Mouse (Mus musculus) megakaryocyte-erythroid progenitor cell, adult 5-6 weeks (primary cell): Measurements from ENCODE around the gene Myo1f. TPM values are rescaled to one million over a fixed set of nuclear protein-coding genes. Genes with fewer than 3 reads are reported as not detected.

Experiments used
- ATAC-seq: replicated peaks from 2 replicates; pipeline ENCODE4 v1.8.0; 2016; ENCODE audit warnings: mild to moderate bottlenecking, inconsistent platforms; ENCODE audit not compliant: severe bottlenecking, poor library complexity, low FRiP score, low TSS enrichment
- total RNA-seq, 2 experiments: library from RNA; stranded (forward) in 1 of 2; stranded (reverse) in 1 of 2; fragments of 200-1000, 215-1000 nt in 1 of 2; fragments of >200 nt in 1 of 2; fragmentation: Nextera tagmentation in 1 of 2; gene quantifications; 2 replicates each; pipeline ENCODE4 v1.2.3; 2014 to 2017

The Myo1f gene
- total RNA-seq, 2 experiments from 2014 or later = 1.0 to 20.0 TPM

DNA sequence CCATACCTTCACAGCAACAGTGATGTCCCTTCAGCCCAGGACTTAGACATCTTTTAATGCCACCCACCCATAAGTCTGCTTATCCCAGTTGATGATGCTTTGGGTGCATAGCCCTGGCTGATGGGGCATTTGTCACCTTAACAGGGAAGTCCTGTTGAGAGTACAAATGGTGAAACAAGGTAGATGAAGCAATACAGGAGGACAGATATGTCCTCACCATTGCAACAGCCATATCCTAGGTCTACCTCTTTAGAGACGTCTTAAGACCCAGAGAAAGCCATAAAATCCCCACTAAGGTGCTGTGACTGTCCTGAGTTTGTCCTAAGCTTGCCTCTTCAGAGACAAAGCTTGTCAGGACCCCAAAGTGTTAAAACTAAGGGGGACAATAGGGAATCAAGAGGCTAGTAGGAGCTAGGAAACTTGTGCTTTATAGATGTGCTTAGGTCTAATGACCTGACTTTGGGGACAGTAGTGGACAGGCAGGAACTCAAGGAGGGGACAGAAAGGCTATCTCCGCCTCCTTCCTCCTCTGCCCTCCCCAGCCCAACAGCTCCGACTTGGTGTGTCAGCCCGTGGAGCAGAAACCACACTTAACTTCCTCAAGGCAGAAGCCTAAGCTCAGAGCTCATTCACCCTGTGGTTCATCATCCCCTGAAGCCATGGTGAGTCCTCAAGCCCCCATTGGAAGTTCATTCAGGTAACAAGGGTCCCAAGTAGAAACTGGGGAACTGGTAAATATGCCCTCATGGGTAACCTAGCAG lies 82.2 kb downstream of the Myo1f start, which contains the start of gene Pram1:
Gene Pram1, plus strand, starts transcription at position 541 of the 761 bp plus-strand sequence.
- ATAC-seq = no peak

DNA sequence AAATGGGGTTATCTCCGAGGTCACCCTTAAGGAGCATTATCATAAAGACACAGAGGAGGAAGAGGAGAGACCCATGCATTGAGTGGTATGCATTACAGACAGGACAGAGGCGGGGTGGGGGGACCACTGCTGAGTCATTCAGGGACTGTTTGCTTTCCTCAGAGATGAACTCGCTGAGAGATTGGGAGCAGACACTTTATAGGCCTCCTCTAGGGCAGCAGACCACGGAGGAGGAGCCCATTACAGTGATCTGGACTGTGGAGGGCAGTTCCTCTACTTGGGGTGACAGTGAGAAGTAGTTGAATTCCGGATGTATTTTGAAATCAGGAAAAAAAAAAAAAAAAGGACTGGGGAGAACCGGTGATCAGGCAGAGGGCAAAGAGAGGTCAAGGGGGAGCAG lies 84.2 kb downstream of the Myo1f start:
- no peak for ATAC-seq

DNA sequence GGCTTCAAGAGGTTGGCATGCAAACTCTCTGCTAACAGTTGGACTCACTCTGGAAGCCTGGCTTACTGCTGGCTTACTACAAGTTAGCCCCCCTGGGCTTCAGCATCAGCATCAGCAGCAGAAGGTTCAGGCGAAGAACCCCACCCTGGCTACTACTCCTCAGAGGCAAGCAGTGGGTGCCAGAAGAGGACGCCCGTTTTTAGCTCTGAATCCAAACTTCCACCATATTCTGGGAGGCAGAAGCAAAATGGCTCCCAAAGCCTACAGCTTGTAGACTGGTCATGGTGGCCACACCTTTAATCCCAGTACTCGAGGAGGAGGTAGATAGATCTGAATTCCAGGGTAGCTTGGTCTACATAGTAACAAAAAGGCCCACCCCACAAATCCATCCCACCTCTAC lies 88.6 kb downstream of the Myo1f start:
- ATAC-seq = no peak

DNA sequence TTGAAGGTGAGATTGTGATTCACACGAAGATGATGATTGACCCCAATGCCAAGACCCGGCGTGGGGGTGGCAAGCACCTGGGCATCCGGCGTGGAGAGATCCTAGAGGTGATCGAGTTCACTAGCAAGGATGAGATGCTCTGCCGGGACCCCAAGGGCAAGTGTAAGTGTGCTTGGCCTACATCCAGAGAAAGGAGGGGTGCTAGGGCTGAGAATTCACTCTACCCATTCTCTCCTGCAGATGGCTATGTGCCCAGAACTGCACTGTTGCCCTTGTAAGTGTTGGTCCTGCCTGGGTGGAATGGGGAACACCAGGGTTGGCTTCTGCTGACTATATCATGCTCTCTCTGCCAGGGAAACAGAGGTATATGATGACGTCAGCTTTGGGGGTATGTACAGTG lies 89.6 kb downstream of the Myo1f start:
- no peak for ATAC-seq

GRCm38 (mm10) chr17:33649781-33650475 lies 94.4 kb downstream of the Myo1f start:
- ATAC-seq = peak; percentile 45; the same call in 1 of the 2 replicates

Other genes with a start within 250 kb of the Myo1f start
- gene Zfp81, start 196.8 kb upstream of the Myo1f start, total RNA-seq (2014; fragmentation: Nextera tagmentation) = 14.1 and 15.4 TPM in 2 replicates
- 13.4 and 24.3 TPM in 2 replicates for gene Zfp81, start 196.8 kb upstream of the Myo1f start, total RNA-seq (2017)
- gene Zfp101, start 161.1 kb upstream of the Myo1f start, total RNA-seq (2014; fragmentation: Nextera tagmentation) = 21.7 and 34.5 TPM in 2 replicates
- 20.5 and 37.3 TPM in 2 replicates for gene Zfp101, start 161.1 kb upstream of the Myo1f start, total RNA-seq (2017)
- gene Actl9, start 122.8 kb upstream of the Myo1f start, total RNA-seq (2014; fragmentation: Nextera tagmentation) = not detected in 2 replicates
- gene Actl9, start 122.8 kb upstream of the Myo1f start, total RNA-seq (2017) = not detected in 2 replicates
- gene Adamts10, start 31.5 kb upstream of the Myo1f start, total RNA-seq (2014; fragmentation: Nextera tagmentation) = 13.2 and 22.8 TPM in 2 replicates
- gene Adamts10, start 31.5 kb upstream of the Myo1f start, total RNA-seq (2017) = 5.4 and 6.6 TPM in 2 replicates
- 34.3 and 57.7 TPM in 2 replicates for gene Zfp414, start 73.4 kb downstream of the Myo1f start, total RNA-seq (2014; fragmentation: Nextera tagmentation)
- 10.7 and 13.5 TPM in 2 replicates for gene Zfp414, start 73.4 kb downstream of the Myo1f start, total RNA-seq (2017)
- gene Pram1, start 82.3 kb downstream of the Myo1f start, total RNA-seq (2014; fragmentation: Nextera tagmentation) = 0.72 TPM in 1 of 2 replicates, not detected in the other
- not detected in 2 replicates for gene Pram1, start 82.3 kb downstream of the Myo1f start, total RNA-seq (2017)
- 579 and 611 TPM in 2 replicates for gene Hnrnpm, start 131.2 kb downstream of the Myo1f start, total RNA-seq (2014; fragmentation: Nextera tagmentation)
- gene Hnrnpm, start 131.2 kb downstream of the Myo1f start, total RNA-seq (2017) = 338 and 437 TPM in 2 replicates
- 53.7 and 55.5 TPM in 2 replicates for gene March2, start 163.0 kb downstream of the Myo1f start, total RNA-seq (2014; fragmentation: Nextera tagmentation)
- 33.4 and 48.1 TPM in 2 replicates for gene March2, start 163.0 kb downstream of the Myo1f start, total RNA-seq (2017)
- gene Rab11b, start 204.8 kb downstream of the Myo1f start, total RNA-seq (2014; fragmentation: Nextera tagmentation) = 98.0 and 144 TPM in 2 replicates
- gene Rab11b, start 204.8 kb downstream of the Myo1f start, total RNA-seq (2017) = 27.5 and 33.0 TPM in 2 replicates
- 14.9 and 18.2 TPM in 2 replicates for gene Angptl4, start 226.1 kb downstream of the Myo1f start, total RNA-seq (2014; fragmentation: Nextera tagmentation)
- gene Angptl4, start 226.1 kb downstream of the Myo1f start, total RNA-seq (2017) = 13.0 and 17.1 TPM in 2 replicates